8 mouse cellular contexts compared by ENCODE assay signal in genomic region chr9:96758749-96759597, GRCm38 (mm10). TPM values are rescaled to one million over a fixed set of nuclear protein-coding genes. Genes with fewer than 3 reads are reported as not detected.
A peak's percentile ranks its signal among the peaks of the same experiment; 100 is the strongest.
DNase-seq lines count a peak whose midpoint lies in the region; ATAC-seq and TF ChIP-seq lines count a peak whose summit lies in the region.

No protein-coding gene starts in this region.

- no peaks in the 10 kb centered on the region for H3K27me3 ChIP-seq in ES-Bruce4 (ENCODE audit: control insufficient read depth, insufficient read depth, low read length, poor library complexity, severe bottlenecking)
- H3K27me3 ChIP-seq in forebrain, embryonic 11.5 days (ENCODE audit: control insufficient read depth, insufficient read depth, low read length) = no peaks in the 10 kb centered on the region
- H3K27me3 ChIP-seq in heart, postnatal 0 days (ENCODE audit: control insufficient read depth, insufficient read depth, low read length) = no peaks in the 10 kb centered on the region
- no peaks in the 10 kb centered on the region for H3K27me3 ChIP-seq in liver, embryonic 14.5 days (ENCODE audit: control insufficient read depth, insufficient read depth, low read length)

- no peaks in the 10 kb centered on the region for H3K36me3 ChIP-seq in ES-Bruce4 (ENCODE audit: control insufficient read depth, insufficient read depth, low read length, poor library complexity, severe bottlenecking)
- no peaks in the 10 kb centered on the region for H3K36me3 ChIP-seq in forebrain, embryonic 11.5 days (ENCODE audit: control insufficient read depth, insufficient read depth, low read length)
- no peaks in the 10 kb centered on the region for H3K36me3 ChIP-seq in heart, postnatal 0 days (replicated peaks; ENCODE audit: control insufficient read depth, insufficient read depth, low read length)
- no peaks in the 10 kb centered on the region for H3K36me3 ChIP-seq in liver, embryonic 14.5 days (replicated peaks; ENCODE audit: control insufficient read depth, insufficient read depth, low read depth)

- peak overlapping the region; percentile 5; the same call in 1 of the 2 replicates for H3K9ac ChIP-seq in ES-Bruce4 (ENCODE audit: low read depth, poor library complexity, severe bottlenecking)
- peak overlapping the region; percentile 9; the same call in 1 of the 2 replicates for H3K9ac ChIP-seq in forebrain, embryonic 11.5 days (ENCODE audit: low read length)
- H3K9ac ChIP-seq in heart, postnatal 0 days (replicated peaks; ENCODE audit: low read depth, low read length) = 0 out of 2 replicates have a peak overlapping the region, but pooled peaks have one; percentile 30
- H3K9ac ChIP-seq in liver, embryonic 14.5 days (replicated peaks) = no peak overlapping the region

- TF ChIP-seq POLR2A in ES-Bruce4 (IDR thresholded peaks at IDR 0.05; ENCODE audit: insufficient read depth, low read length) = no peak

- 15% methylated on average over 22 of the region's 22 CpGs for WGBS in forebrain, embryonic 11.5 days
- WGBS in heart, postnatal 0 days = 7% methylated on average over 22 of the region's 22 CpGs
- WGBS in liver, embryonic 14.5 days (ENCODE audit: insufficient replicate concordance) = 9% methylated on average over 22 of the region's 22 CpGs

- DNase-seq in c-Kit-positive CD71-positive TER-119-negative erythroid progenitor cells, embryonic 14.5 days (ENCODE audit: low read depth) = peak; percentile 82
- DNase-seq in forebrain, embryonic 11.5 days (ENCODE audit: low spot score) = peak; percentile 82
- peak; percentile 96 for DNase-seq in heart, postnatal 0 days (ENCODE audit: low spot score)
- peak; percentile 65 to 88 for DNase-seq in kidney, postnatal 36 days
- DNase-seq in liver, embryonic 14.5 days (ENCODE audit: low read depth in 3 of 3, low spot score in 3 of 3) = peak; percentile 61 to 68 (median 64)
- peak; percentile 68 for DNase-seq in neural tube, embryonic 10.5 days (ENCODE audit: extremely low spot score, low spot score)
- DNase-seq in telencephalon, adult 2 months (ENCODE audit: low read depth, low spot score) = peak; percentile 80

- TF ChIP-seq EP300 in ES-Bruce4 (IDR thresholded peaks at IDR 0.05; ENCODE audit: insufficient read depth, low read depth, low read length) = 0 out of 2 replicates have a peak, but pooled peaks have one; percentile 12
- TF ChIP-seq EP300 in heart, postnatal 0 days (IDR thresholded peaks at IDR 0.05; ENCODE audit: low read depth) = peak; percentile 93
- no peak for TF ChIP-seq EP300 in liver, embryonic 14.5 days (IDR thresholded peaks at IDR 0.05; ENCODE audit: low read depth)

- peak overlapping the region; percentile 51 for H3K4me2 ChIP-seq in forebrain, embryonic 11.5 days (ENCODE audit: low read depth, low read length, severe bottlenecking)
- H3K4me2 ChIP-seq in heart, postnatal 0 days (ENCODE audit: low read depth, low read length) = peak overlapping the region; percentile 57
- H3K4me2 ChIP-seq in liver, embryonic 14.5 days (ENCODE audit: low read depth) = peak overlapping the region; percentile 40

- peak overlapping the region; percentile 73 for H3K4me3 ChIP-seq in ES-Bruce4 (ENCODE audit: low read depth, low read length)
- peak overlapping the region; percentile 27; the same call in 1 of the 2 replicates for H3K4me3 ChIP-seq in forebrain, embryonic 11.5 days (ENCODE audit: low read depth, low read length)
- H3K4me3 ChIP-seq in heart, postnatal 0 days (ENCODE audit: low read depth, low read length) = peak overlapping the region; percentile 35
- H3K4me3 ChIP-seq in liver, embryonic 14.5 days (ENCODE audit: insufficient read depth in 1 of 2, low read depth in 2 of 2, low read length in 2 of 2) = peak overlapping the region in 1 of 2 experiments; percentile 64; a peak in 2 of 4 replicates

- TF ChIP-seq CTCF in ES-Bruce4 (IDR thresholded peaks at IDR 0.05; ENCODE audit: low read depth, low read length) = peak; percentile 87
- peak; percentile 92 for TF ChIP-seq CTCF in heart, postnatal 0 days (IDR thresholded peaks at IDR 0.05; ENCODE audit: low read depth)
- peak; percentile 95 for TF ChIP-seq CTCF in liver, embryonic 14.5 days (IDR thresholded peaks at IDR 0.05; ENCODE audit: low read depth)

- H3K4me1 ChIP-seq in ES-Bruce4 (ENCODE audit: control insufficient read depth, insufficient read depth, low read length) = peaks cover 2% of the 10 kb centered on the region
- no peaks in the 10 kb centered on the region for H3K4me1 ChIP-seq in forebrain, embryonic 11.5 days (replicated peaks; ENCODE audit: control insufficient read depth, insufficient read depth, low read length)
- H3K4me1 ChIP-seq in heart, postnatal 0 days (ENCODE audit: control insufficient read depth, insufficient read depth) = no peaks in the 10 kb centered on the region
- peaks cover 0 to 4% of the 10 kb centered on the region in 2 experiments; a peak in 2 of 4 replicates for H3K4me1 ChIP-seq in liver, embryonic 14.5 days (replicated peaks; ENCODE audit: control insufficient read depth in 2 of 2, insufficient read depth in 2 of 2, low read length in 1 of 2)

- H3K9me3 ChIP-seq in ES-Bruce4 (replicated peaks; ENCODE audit: control insufficient read depth, insufficient read depth, low read length, poor library complexity, severe bottlenecking) = no peaks in the 10 kb centered on the region
- H3K9me3 ChIP-seq in forebrain, embryonic 11.5 days (ENCODE audit: control insufficient read depth, low read length) = no peaks in the 10 kb centered on the region
- no peaks in the 10 kb centered on the region for H3K9me3 ChIP-seq in heart, postnatal 0 days (replicated peaks; ENCODE audit: control insufficient read depth, low read length)
- no peaks in the 10 kb centered on the region for H3K9me3 ChIP-seq in liver, embryonic 14.5 days (ENCODE audit: control insufficient read depth, low read length)

- ATAC-seq in forebrain, embryonic 11.5 days (replicated peaks; ENCODE audit: low FRiP score) = peak; percentile 93
- peak; percentile 90 for ATAC-seq in heart, postnatal 0 days (ENCODE audit: insufficient read depth, low read depth)
- peak; percentile 80 for ATAC-seq in liver, embryonic 14.5 days (ENCODE audit: insufficient read depth)

- H3K27ac ChIP-seq in ES-Bruce4 (ENCODE audit: insufficient read depth, low read length) = peak overlapping the region; percentile 54
- H3K27ac ChIP-seq in forebrain, embryonic 11.5 days (ENCODE audit: low read depth, low read length) = no peak overlapping the region
- H3K27ac ChIP-seq in heart, postnatal 0 days (ENCODE audit: low read depth) = peak overlapping the region; percentile 81
- H3K27ac ChIP-seq in liver, embryonic 14.5 days = no peak overlapping the region

RNA-seq across cellular contexts. Expression of gene Zbtb38, which starts 6.3 kb away (rescaled TPM):
- 23.8 and 28.1 TPM in 2 replicates for polyA plus RNA-seq in ES-Bruce4 (2011; ENCODE audit: insufficient read depth, insufficient read length, low read depth, missing spikeins)
- 10.5 and 11.1 TPM in 2 replicates for polyA plus RNA-seq in forebrain, embryonic 11.5 days (2014; fragmentation: Nextera tagmentation; extraction: Ambion mirVana)
- 31.8 and 44.5 TPM in 2 replicates for total RNA-seq in heart, postnatal 0 days (2014; rRNA removed; ENCODE audit: low replicate concordance)
- polyA plus RNA-seq in heart, postnatal 0 days (2015; fragmentation: Nextera tagmentation; extraction: Ambion mirVana) = 27.5 and 28.7 TPM in 2 replicates
- 0.65 and 0.68 TPM in 2 replicates for polyA plus RNA-seq in liver, embryonic 14.5 days (2012; rRNA removed)
- 4.5 and 5.4 TPM in 2 replicates for polyA plus RNA-seq in liver, embryonic 14.5 days (2014; fragmentation: Nextera tagmentation; extraction: Ambion mirVana)

Comparison
In these comparisons a context has a peak if more than half of its experiments do, and no peak if none do; other contexts are left out.
1. H3K27ac ChIP-seq: peak in ES-Bruce4 (single experiment) and heart, postnatal 0 days (single experiment); none in forebrain, embryonic 11.5 days (single experiment) and liver, embryonic 14.5 days (single experiment).
2. Peak in every context shown above with its lines, with median percentiles within 50 percentile points of each other: CTCF ChIP-seq, DNase-seq, ATAC-seq and H3K4me2 ChIP-seq.